ENCODE assay signal across 8 mouse cellular contexts in genomic region chr1:41652646-41653427, GRCm38 (mm10).
A peak's percentile ranks its signal among the peaks of the same experiment; 100 is the strongest.
DNase-seq lines count a peak whose midpoint lies in the region; ATAC-seq and TF ChIP-seq lines count a peak whose summit lies in the region.

No protein-coding gene starts in this region.

- H3K4me1 ChIP-seq in kidney, embryonic 16.5 days (ENCODE audit: insufficient read depth, low read length): no peaks in the 10 kb centered on the region
- no peaks in the 10 kb centered on the region for H3K4me1 ChIP-seq in liver, postnatal 0 days (ENCODE audit: insufficient read depth)

- no peak overlapping the region for H3K4me2 ChIP-seq in kidney, embryonic 16.5 days (replicated peaks; ENCODE audit: low read depth, low read length)
- no peak overlapping the region for H3K4me2 ChIP-seq in liver, postnatal 0 days (ENCODE audit: low read depth, low read length)

- WGBS in kidney, embryonic 16.5 days: 57% methylated on average over 8 of the region's 8 CpGs
- WGBS in liver, postnatal 0 days (ENCODE audit: insufficient replicate concordance): 58% methylated on average over 8 of the region's 8 CpGs

- TF ChIP-seq CTCF in liver, postnatal 0 days (IDR thresholded peaks at IDR 0.05; ENCODE audit: low read depth): no peak

- DNase-seq in kidney, adult 18-20 months: peak; percentile 69
- DNase-seq in embryo, embryonic 9.5 days (ENCODE audit: extremely low spot score): peak; percentile 25
- peak; percentile 31 to 65 for DNase-seq in gastrocnemius, postnatal 4 days (ENCODE audit: low spot score in 2 of 2)
- peak; percentile 71 for DNase-seq in kidney, postnatal 10 days
- peak; percentile 15 for DNase-seq in liver, postnatal 0 days
- peak; percentile 39 for DNase-seq in ovary, postnatal 14 days (ENCODE audit: low spot score)
- DNase-seq in thymus, postnatal 25 days: no peak

- no peaks in the 10 kb centered on the region for H3K27me3 ChIP-seq in kidney, embryonic 16.5 days (ENCODE audit: insufficient read depth, low read length)
- H3K27me3 ChIP-seq in liver, postnatal 0 days (ENCODE audit: insufficient read depth, low read length): no peaks in the 10 kb centered on the region

- no peak for ATAC-seq in kidney, embryonic 16.5 days (ENCODE audit: low FRiP score, low TSS enrichment)
- ATAC-seq in liver, postnatal 0 days: no peak

- no peak overlapping the region for H3K4me3 ChIP-seq in kidney, embryonic 16.5 days (ENCODE audit: low read length)
- H3K4me3 ChIP-seq in liver, postnatal 0 days (ENCODE audit: low read depth, low read length): no peak overlapping the region

- H3K36me3 ChIP-seq in kidney, embryonic 16.5 days (ENCODE audit: insufficient read depth, low read length): no peaks in the 10 kb centered on the region
- H3K36me3 ChIP-seq in liver, postnatal 0 days (replicated peaks; ENCODE audit: insufficient read depth, low read length): no peaks in the 10 kb centered on the region

- no peak for TF ChIP-seq EP300 in liver, postnatal 0 days (IDR thresholded peaks at IDR 0.05; ENCODE audit: low read depth)

- H3K9me3 ChIP-seq in kidney, embryonic 16.5 days (ENCODE audit: low read length): no peaks in the 10 kb centered on the region
- no peaks in the 10 kb centered on the region for H3K9me3 ChIP-seq in liver, postnatal 0 days (ENCODE audit: low read length)

- H3K27ac ChIP-seq in kidney, embryonic 16.5 days (ENCODE audit: low read length): no peak overlapping the region
- H3K27ac ChIP-seq in liver, postnatal 0 days (ENCODE audit: low read depth): no peak overlapping the region

- H3K9ac ChIP-seq in kidney, embryonic 16.5 days (replicated peaks; ENCODE audit: low read length): no peak overlapping the region
- H3K9ac ChIP-seq in liver, postnatal 0 days (replicated peaks): no peak overlapping the region
